Mouse (Mus musculus) heart, postnatal 25 days (tissue): ENCODE data around the gene Spred1. TPM values are rescaled to one million over a fixed set of nuclear protein-coding genes. Genes with fewer than 3 reads are reported as not detected.

ENCODE experiments used
- DNase-seq: peaks from one replicate; pipeline ENCODE4 v3.0.0; 2022; ENCODE audit warnings: low spot score
- intact Hi-C: fragments of 180-260 bp; cut with DNase I; formaldehyde crosslinking; loops from one replicate; pipeline ENCODE4 v1.15.1; 2025
- total RNA-seq, 2 experiments: library from RNA; stranded (reverse); gene quantifications; 2 replicates each; pipeline ENCODE4 v1.2.3; 2021

Gene Spred1
- total RNA-seq, 2 experiments from 2014 or later, result 17.1 to 17.6 TPM

- intact Hi-C loops, result no loop called here
- no peak for DNase-seq
Measured at GRCm38 (mm10) chr2:117169037-117169436, 47.9 kb downstream of the Spred1 start.

DNA sequence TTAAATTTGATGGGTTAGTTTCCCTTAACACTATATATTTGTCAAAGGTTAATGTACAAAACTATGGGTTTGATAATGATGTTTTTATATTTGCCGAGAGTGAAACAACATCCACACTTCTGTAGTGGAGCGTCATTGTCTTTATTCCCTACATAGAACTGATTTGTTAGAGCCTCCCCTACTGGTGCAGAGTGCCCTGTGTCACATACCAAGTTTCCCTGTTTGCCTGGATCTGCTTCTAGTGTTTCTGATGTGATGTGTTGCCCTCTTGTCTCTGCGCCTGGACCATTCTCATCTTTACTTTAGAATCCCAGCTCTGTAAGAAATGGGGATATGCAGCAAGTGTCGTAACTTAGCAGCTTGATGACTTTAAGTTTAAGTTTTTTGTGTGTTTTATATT is 51.8 kb downstream of the Spred1 start:
- intact Hi-C loops, result no loop called here
- DNase-seq, result no peak

DNA sequence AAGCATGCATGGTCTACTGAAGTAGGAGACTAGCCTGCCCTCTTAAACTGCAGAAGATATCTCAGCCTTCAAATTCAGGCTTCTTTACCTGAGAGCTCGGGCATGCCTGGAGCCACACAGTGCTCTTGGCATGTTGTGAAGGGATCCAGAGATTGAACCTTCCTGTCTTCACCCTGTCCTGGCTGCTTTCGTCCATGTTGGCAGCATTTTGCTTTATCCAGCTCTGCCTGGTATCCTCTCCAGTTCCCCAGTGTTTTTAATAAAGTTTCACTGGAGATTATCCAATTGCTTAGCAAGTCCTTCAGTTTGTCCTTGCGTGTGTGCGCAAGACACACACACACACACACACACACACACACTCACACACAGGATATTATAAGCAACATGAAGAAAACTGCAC is 54.9 kb downstream of the Spred1 start:
- intact Hi-C loops, result loop anchor here (5.0 kb wide), 1 partner anchor 204 kb away; no protein-coding TSS in a partner anchor
- DNase-seq, result no peak

GRCm38 (mm10) chr2:117176937-117177336 is 55.8 kb downstream of the Spred1 start:
- DNase-seq, result no peak
- intact Hi-C loops, result loop anchor here (5.0 kb wide), 1 partner anchor 205 kb away; no protein-coding TSS in a partner anchor

DNA sequence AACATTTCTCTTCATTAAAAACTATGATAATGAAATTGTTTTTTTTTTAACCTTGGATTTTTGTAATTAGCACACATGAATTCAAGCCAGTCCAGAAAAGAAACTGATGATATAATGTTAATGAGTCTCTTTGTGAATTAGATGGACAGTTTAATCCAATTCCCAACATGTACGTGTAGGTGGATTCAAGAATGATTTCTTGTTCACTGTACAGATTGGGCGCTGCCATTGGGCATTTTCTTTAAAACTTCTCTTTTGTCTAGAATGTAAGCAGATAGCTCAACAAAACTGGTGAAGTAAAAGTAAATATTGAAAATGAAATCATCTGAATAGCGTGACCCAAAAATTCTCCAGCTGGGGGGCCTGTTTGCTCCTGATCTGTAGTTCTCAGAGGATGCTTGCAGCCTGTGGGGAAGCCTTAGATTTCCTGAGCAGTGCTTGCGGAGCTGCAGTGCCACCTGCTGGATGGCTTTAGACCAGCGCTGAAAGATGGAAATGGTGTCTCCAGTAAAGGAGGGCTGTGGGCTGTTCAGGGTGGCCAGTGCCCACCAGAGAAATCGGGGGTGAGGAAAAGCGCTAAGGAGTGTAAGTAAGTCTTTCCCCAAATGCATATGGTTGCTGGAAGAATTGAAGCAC is 59.2 kb downstream of the Spred1 start:
- intact Hi-C loops, result loop anchor here (1.0 to 2.0 kb wide), 3 partner anchors 50 to 280 kb away; partner anchors contain the start of gene Spred1
- peak; percentile 35 for DNase-seq

DNA sequence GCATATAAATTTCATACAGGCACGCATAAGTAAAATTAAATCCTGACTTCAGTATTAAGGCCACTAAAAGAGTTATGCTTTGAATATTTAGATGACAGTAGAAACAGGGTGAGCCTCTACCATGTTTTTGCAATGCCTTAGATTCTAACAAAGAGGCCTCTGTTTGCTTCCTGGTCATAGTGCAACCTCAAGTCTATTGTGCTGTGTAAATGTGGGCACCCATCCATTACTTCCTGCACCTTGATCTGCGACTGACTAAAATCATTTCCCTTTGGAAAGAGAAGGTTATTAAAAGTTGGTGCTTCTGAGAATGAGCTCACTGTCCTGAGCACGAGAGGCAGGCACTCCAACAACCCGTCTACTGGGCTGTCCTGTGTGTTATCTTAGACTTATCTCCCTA is 64.4 kb downstream of the Spred1 start:
- intact Hi-C loops, result no loop called here
- DNase-seq, result no peak

DNA sequence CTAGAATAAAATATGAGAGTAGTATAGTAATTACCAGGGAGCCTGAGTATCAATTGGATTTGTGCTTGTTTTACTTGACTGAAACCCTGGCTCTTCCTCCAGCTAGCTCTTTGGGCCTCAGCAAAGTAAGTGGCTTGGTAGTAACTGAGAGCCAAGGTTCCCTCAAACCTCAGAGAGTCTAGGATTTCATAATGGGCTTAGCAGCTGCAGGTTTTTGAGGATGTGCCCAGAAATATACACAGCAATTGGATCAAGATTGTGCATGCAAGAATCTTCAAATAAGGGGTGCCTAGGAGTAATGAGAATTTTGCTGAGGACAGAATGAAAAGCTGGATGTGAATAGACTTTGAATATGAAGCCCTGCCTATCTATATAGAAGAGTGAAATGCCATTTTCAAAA is 69.7 kb downstream of the Spred1 start:
- intact Hi-C loops, result no loop called here
- no peak for DNase-seq

DNA sequence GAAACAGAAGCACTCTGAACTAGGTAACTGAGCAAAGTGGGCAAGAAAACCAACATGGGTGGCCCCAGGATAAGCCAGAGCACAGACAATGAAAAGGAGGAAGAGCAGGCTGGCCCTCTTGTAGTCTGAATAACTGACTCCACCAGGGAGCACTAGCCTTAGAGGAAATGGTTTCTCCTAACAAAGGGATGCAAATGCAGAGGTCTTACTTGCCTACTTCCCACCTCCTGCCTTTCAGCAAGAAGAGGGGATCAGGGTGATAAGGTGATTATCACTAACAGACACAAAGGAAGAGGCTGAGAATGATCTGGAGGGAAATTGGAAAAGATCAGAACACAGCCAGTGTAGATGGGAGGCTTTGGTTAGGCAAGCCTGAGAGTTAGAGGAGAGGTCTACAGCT is 73.1 kb downstream of the Spred1 start:
- no peak for DNase-seq
- intact Hi-C loops, result no loop called here

DNA sequence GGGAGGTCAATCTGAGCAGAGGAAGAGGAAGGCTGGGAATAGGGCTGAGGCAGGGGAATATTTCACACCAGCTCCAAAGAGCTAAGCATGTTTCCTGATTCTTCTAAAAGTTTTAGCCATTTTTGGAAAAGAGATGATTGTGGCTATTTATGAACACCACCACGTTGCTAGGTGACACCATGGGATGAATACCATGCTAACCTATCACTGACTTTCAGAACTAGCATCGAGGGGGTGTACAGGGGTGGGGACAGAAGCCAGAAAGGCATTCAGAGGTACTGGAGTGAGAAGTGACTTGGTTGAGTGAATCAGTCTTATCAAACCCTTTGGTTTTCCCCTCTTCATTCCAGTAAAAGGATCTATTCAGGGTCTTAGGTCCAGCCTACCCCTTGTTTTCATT is 74.0 kb downstream of the Spred1 start:
- intact Hi-C loops, result no loop called here
- no peak for DNase-seq

GRCm38 (mm10) chr2:117195578-117195977 is 74.4 kb downstream of the Spred1 start:
- intact Hi-C loops, result no loop called here
- DNase-seq, result no peak

DNA sequence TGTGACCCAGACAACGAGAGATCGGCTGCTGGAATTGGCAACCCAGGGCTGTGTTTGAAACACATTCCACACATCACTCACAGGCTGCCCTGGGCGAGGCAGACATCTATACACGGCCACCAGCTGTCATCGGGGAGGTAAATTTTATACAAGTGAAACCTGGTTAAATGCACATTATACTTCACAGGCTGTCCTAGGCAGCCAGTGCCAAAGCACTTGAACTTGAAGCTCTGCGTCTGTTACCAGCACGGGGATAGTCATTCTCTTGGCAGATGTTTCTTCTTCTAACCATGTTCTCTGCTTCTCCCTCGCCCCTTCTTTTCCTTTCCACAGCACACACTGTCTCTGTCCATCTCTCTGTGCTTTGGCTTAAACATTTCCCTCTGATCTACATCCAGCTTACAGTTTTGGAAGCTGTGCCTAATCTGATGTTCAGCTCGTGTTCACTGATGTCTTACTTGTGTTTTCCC is 79.7 kb downstream of the Spred1 start:
- intact Hi-C loops, result no loop called here
- DNase-seq, result no peak

GRCm38 (mm10) chr2:117203350-117203749 is 82.2 kb downstream of the Spred1 start:
- DNase-seq, result no peak
- intact Hi-C loops, result no loop called here

DNA sequence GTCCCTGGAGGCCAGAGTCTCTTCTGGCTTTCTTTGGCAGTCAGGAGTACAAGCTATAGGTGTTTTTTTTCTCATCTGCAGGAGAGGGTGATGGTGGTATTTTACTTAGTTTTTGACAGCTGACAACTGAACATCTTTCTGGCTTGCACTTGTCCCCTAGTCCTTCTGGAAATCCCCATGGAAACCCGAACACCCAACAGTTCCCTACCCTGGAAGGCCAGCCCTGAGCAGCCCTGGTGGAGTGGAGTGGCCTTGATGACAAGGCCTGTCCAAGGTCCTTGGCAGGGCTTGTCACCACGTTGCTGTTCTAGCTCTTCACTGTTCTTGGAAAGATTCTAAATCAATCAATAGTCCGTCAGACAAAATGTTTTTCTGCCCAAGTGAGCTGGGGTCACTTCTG is 83.4 kb downstream of the Spred1 start:
- no peak for DNase-seq
- intact Hi-C loops, result no loop called here

- DNase-seq, result no peak
Measured at GRCm38 (mm10) chr2:117205066-117205465, 83.9 kb downstream of the Spred1 start.

DNA sequence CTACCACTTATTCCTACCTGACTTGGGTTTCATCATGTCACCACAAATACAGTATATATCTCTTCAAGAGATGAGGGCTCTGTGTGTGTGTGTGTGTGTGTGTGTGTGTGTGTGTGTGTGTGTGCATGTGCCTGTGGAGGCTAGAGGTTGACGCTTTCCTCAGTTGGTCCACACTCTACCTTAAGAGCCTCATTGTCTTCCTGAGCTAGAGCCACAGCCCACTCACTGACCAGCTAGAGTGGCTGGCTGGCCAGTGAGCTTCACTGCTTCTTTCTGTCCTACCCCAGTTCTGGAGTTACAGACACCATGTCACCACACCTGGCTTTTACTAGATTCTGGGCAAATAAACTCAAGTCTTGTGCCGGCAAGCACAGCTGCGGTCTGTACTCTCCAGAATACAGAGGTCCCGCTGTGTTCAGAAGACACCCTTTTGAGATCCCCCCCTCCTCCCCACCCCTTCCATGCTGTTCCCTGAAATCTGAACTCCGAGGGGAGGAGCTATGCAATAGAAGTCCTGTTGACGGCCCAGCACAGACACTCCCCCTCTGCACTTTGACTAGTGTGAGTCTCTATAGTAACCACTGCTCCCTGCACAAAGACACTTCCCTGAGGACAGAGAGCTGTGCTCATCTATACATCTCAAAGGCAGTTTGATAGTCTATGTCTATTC is 89.4 kb downstream of the Spred1 start:
- no peak for DNase-seq
- intact Hi-C loops, result no loop called here

More at GRCm38 (mm10) chr2:117205066-117205465, 83.9 kb downstream of the Spred1 start:
- intact Hi-C loops, result no loop called here

DNA sequence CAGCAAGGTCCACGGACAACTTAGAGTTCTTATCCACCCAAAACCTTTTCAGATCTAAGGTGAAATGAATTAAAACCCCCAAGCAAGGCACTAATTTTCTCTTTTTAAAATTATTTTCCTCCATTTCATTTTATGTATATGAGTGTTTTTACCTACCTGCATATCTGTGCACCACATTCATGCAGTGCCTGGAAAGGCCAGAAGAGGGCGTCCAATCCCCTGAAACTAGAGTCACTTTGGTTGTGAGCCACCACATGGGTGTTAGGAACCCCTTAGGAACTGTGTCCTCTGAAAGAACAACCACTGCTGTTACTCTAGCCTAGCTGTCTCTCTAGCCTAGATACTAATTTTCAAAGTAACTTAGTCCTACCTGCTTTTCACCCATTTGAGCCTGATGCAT is 95.0 kb downstream of the Spred1 start:
- intact Hi-C loops, result no loop called here
- no peak for DNase-seq

DNA sequence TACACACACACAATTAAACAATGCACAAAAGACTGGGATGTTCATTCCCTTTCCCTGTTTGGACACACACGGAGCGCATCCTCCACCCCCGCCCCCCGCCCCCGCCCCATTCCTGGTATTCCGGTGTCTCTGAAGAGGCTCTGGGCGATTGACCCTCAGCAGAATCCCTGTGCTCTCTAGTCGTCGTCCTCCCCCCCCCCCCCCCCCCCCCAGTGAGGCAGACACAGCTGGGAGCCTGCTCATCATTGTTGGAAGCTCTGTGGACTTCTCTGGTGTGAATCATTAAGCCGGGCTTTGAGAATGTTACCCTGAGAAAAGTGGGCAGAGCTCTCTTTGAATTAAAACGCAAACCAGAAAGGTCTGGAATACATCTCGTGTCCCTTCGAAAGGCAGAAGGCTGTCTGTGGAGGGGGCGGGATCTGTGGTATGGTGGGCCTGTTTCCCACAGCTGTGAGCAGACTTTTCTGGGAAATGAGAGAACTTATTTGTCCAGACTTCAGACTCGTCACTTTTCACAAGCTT is 96.6 kb downstream of the Spred1 start:
- no peak for DNase-seq
- intact Hi-C loops, result no loop called here

DNA sequence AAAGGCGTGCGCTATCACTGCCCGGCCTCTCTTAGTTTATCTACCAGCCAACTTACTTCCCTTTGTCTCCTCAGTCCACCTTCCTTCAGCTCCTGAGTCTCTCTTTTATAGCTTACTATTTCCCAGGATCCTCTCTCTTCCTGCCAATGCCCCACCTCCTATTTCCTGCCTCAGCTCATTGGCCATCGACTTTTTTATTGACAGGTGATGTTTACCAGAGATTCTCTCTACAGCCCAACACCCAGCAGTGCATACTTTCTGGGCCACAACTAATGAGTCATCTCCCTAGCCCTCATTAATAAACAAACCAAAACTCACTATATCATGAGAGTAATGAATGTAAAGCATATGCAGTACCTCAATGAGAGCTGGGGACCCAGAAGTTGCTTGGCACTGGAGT is 98.4 kb downstream of the Spred1 start:
- intact Hi-C loops, result no loop called here
- DNase-seq, result no peak

- intact Hi-C loops, result no loop called here
Measured at GRCm38 (mm10) chr2:117222651-117223050, 101.5 kb downstream of the Spred1 start.

DNA sequence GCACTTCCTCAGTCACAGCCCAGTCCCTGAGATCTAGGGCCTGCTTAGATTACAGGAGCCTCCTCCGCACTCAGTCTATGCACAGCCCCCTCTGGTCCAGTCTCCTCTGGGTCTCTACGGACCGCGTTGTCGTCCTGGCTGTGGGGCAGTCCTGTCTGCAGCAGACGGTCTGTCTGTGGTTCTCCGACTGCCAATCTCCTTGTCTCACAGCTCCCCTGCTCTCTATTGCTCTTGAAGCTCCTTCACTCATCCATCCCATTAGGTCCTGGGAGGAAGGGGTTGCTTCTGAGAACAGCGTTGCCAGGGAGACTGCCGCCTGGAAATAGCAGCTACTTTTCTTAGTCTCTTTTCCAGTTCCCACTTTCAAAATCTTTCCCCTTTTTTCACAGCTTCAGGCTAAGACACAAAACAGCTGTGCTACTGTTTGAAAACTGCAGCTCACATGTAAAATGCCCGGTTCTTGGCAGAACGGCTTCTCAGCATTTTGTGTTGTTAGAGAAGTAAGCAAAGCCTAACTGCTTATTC is 107.5 kb downstream of the Spred1 start:
- intact Hi-C loops, result no loop called here
- no peak for DNase-seq

More at GRCm38 (mm10) chr2:117222651-117223050, 101.5 kb downstream of the Spred1 start:
- no peak for DNase-seq

GRCm38 (mm10) chr2:117230261-117230660 is 109.1 kb downstream of the Spred1 start:
- intact Hi-C loops, result loop anchor here (2.0 kb wide), 1 partner anchor 49 kb away; no protein-coding TSS in a partner anchor
- DNase-seq, result no peak
